Mouse (Mus musculus): ENCODE data around the gene Akap6.

Gene Akap6

GRCm38 (mm10) chr12:53144122-53144695 lies 445.0 kb downstream of the Akap6 start:
- DNase-seq (ENCODE audit: low spot score in 2 of 2) = no peak

- DNase-seq (ENCODE audit: low spot score in 2 of 2) = no peak
Observed at GRCm38 (mm10) chr12:53144760-53145159, 445.6 kb downstream of the Akap6 start.

- no peak for DNase-seq (ENCODE audit: low spot score in 2 of 2)
Observed at GRCm38 (mm10) chr12:53145516-53145915, 446.3 kb downstream of the Akap6 start.

GRCm38 (mm10) chr12:53146460-53147050 lies 447.4 kb downstream of the Akap6 start:
- no peak for DNase-seq (ENCODE audit: low spot score in 2 of 2)

GRCm38 (mm10) chr12:53147696-53148095 lies 448.5 kb downstream of the Akap6 start:
- DNase-seq (ENCODE audit: low spot score in 2 of 2) = no peak

GRCm38 (mm10) chr12:53168189-53169003 lies 469.2 kb downstream of the Akap6 start:
- no peak for DNase-seq (ENCODE audit: low spot score in 2 of 2)

- DNase-seq (ENCODE audit: low spot score in 2 of 2) = no peak
Observed at GRCm38 (mm10) chr12:53191435-53191834, 492.3 kb downstream of the Akap6 start.

- no peak for DNase-seq (ENCODE audit: low spot score in 2 of 2)
Observed at GRCm38 (mm10) chr12:53193664-53194063, 494.5 kb downstream of the Akap6 start.

Measured in heart, adult 9 months (tissue).